Mouse (Mus musculus) layer of hippocampus, postnatal 25 days (tissue): ENCODE measurements around the gene Pigf. TPM values are rescaled to one million over a fixed set of nuclear protein-coding genes. Genes with fewer than 3 reads are reported as not detected.
A peak's percentile ranks its signal among the peaks of the same experiment; 100 is the strongest.
"Not testable (repeated sequence)": the region's sequence is repeated elsewhere in the genome, so short reads cannot be mapped to it uniquely, and the experiment has no call there.

Experiments
- DNase-seq, 2 experiments: peaks; one replicate each; pipeline ENCODE4 v3.0.0; 2022; ENCODE audit warnings: mixed read lengths in 2 of 2, low spot score in 1 of 2; ENCODE audit errors: extremely low spot score in 1 of 2
- total RNA-seq, 2 experiments: library from RNA; stranded (reverse); gene quantifications; 2 replicates each; pipeline ENCODE4 v1.2.3; 2021

Gene Pigf
- 10 to 100 TPM; 16.9 to 17.7 TPM for total RNA-seq

- peak; percentile 93 to 96 for DNase-seq
Measured at GRCm38 (mm10) chr17:87025269-87025949, at the start of gene Pigf, which contains the start of gene Cript. TSS of gene Pigf (minus strand) at chr17:87025406. TSS of gene Cript (plus strand) at chr17:87025550.

GRCm38 (mm10) chr17:87073470-87073869, 48.3 kb upstream of the Pigf start:
- DNase-seq = no peak

GRCm38 (mm10) chr17:87072766-87073440, 47.7 kb upstream of the Pigf start:
- no peak for DNase-seq

- DNase-seq = not testable (repeated sequence)
Measured at GRCm38 (mm10) chr17:87072183-87072582, 47.0 kb upstream of the Pigf start.

GRCm38 (mm10) chr17:87068997-87069396, 43.8 kb upstream of the Pigf start:
- DNase-seq = no peak

GRCm38 (mm10) chr17:87063969-87064368, 38.8 kb upstream of the Pigf start:
- DNase-seq = no peak

GRCm38 (mm10) chr17:87063461-87063860, 38.3 kb upstream of the Pigf start:
- no peak for DNase-seq

- no peak for DNase-seq
Measured at GRCm38 (mm10) chr17:87062639-87063038, 37.4 kb upstream of the Pigf start.

- no peak for DNase-seq
Measured at GRCm38 (mm10) chr17:87057486-87058266, 32.5 kb upstream of the Pigf start.

GRCm38 (mm10) chr17:87056761-87057160, 31.6 kb upstream of the Pigf start:
- DNase-seq = no peak

GRCm38 (mm10) chr17:87055663-87056062, 30.5 kb upstream of the Pigf start:
- DNase-seq = no peak

GRCm38 (mm10) chr17:87055051-87055459, 29.8 kb upstream of the Pigf start:
- DNase-seq = peak; percentile 29 to 38

GRCm38 (mm10) chr17:87053921-87054320, 28.7 kb upstream of the Pigf start:
- DNase-seq = no peak

- DNase-seq = no peak
Measured at GRCm38 (mm10) chr17:87052432-87052831, 27.2 kb upstream of the Pigf start.

GRCm38 (mm10) chr17:87051652-87052051, 26.4 kb upstream of the Pigf start:
- no peak for DNase-seq

- DNase-seq = peak in 1 of 2 experiments; percentile 25
Measured at GRCm38 (mm10) chr17:87050469-87051175, 25.4 kb upstream of the Pigf start.

GRCm38 (mm10) chr17:87049696-87050095, 24.5 kb upstream of the Pigf start:
- DNase-seq = no peak

GRCm38 (mm10) chr17:87044796-87045195, 19.6 kb upstream of the Pigf start:
- DNase-seq = no peak

- DNase-seq = peak; percentile 76 to 98
Measured at GRCm38 (mm10) chr17:87044364-87044763, 19.2 kb upstream of the Pigf start.

GRCm38 (mm10) chr17:87041739-87042138, 16.5 kb upstream of the Pigf start:
- DNase-seq = peak in 1 of 2 experiments; percentile 20
